Mouse (Mus musculus): ENCODE data around the gene Dnajb14. TPM values are rescaled to one million over a fixed set of nuclear protein-coding genes. Genes with fewer than 3 reads are reported as not detected.

The Dnajb14 gene
- polyA plus RNA-seq, 1 experiment: 2.5 TPM

DNA sequence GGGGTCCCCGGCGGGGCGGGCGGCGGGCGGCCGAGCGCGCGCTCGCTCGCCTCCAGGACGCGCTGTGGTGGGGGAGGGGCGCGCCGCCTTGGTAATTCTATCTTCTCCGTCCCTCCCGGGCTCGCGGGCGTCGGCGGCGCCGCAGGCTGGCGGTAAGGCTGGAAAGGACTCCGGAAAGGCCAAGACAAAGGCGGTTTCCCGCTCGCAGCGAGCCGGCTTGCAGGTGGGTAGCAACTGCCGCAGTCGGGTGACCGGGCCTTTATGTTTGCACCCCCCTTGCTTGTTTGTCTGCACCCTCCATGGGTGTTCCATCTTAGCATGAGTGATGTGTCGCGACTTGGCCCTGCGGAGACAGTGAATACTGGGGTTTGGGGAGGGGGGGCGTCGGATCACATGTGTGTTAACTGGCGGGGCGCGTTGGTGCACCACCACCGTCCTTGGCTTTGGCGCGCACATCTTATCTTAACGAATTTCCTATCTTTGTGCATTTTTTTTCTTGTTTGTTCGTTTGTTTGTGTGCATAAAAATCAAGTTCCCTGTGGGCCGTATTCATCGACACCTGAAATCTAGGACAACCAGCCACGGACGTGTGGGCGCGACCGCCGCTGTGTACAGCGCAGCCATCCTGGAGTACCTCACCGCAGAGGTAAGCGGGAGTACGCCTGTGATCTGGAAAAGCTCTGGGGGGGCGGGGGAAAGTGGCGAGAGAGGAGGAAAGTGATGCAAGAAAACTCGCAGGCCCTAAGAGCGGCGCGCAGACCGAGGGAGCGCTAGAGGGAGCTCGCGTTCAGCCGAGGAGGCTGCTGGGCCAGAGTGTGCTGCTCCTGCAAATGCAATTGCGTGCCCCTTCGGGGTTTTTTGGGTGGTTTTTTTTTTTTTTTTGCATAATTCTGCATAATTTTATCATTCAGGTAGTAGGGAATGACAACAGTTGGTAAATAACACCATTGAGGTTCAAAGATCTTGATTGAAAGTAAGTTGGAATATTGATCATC lies 2.2 kb upstream of the Dnajb14 start:
- peak overlapping the region; percentile 84 for H3ac ChIP-seq (ENCODE audit: control insufficient read depth, insufficient read length)

DNA sequence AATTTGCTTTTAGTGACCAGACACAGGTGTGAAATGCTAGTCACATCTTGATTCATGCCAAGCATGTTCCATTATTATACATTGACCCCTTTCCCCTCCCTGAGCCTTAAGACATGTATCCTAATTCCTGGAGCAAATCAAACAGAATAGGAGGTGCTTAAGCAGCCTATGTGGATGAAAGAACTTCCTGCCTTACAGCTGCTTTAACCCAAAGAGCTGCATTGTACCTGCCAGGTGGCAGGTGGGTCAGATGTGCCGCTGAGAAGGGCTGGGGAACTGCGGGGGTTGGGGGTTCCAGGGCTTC lies 390 bp upstream of the Dnajb14 start:
- no peak for TF ChIP-seq MYOD1 (IDR thresholded peaks at IDR 0.05; ENCODE audit: control insufficient read depth in 1 of 3, insufficient read length in 2 of 3, low read depth in 2 of 3)
- no peak for TF ChIP-seq SRF (IDR thresholded peaks at IDR 0.05; ENCODE audit: control insufficient read depth, insufficient read length, low read depth)
- no peak for TF ChIP-seq USF1 (IDR thresholded peaks at IDR 0.05; ENCODE audit: low read depth)
- no peak for TF ChIP-seq MAX (IDR thresholded peaks at IDR 0.05; ENCODE audit: low read depth)
- no peak for TF ChIP-seq TCF12 (IDR thresholded peaks at IDR 0.05; ENCODE audit: insufficient read depth, poor library complexity, severe bottlenecking)
- no peak for TF ChIP-seq TCF3 (IDR thresholded peaks at IDR 0.05; ENCODE audit: insufficient read length, low read depth)
- TF ChIP-seq REST (IDR thresholded peaks at IDR 0.05; ENCODE audit: insufficient read depth, insufficient read length): no peak
- peak overlapping the region; percentile 87 for H3K4me2 ChIP-seq (ENCODE audit: low read depth)

More for the DNA sequence above, 2.2 kb upstream of the Dnajb14 start:
- Histone ChIP-seq H3K4me3 (peak overlapping the region; percentile 67), H3K36me3 (ENCODE audit: control insufficient read depth, insufficient read depth) (peaks cover 13% of the 10 kb centered on the region), H3K4me2 (ENCODE audit: low read depth) (peak overlapping the region; percentile 77), H3K79me2 (ENCODE audit: control insufficient read depth, insufficient read depth) (peaks cover 15% of the 10 kb centered on the region), H3K27me3 (ENCODE audit: control insufficient read depth, insufficient read depth, insufficient read length) (no peaks in the 10 kb centered on the region)
- TF ChIP-seq MYOD1 (IDR thresholded peaks at IDR 0.05; ENCODE audit: control insufficient read depth in 1 of 3, insufficient read length in 2 of 3, low read depth in 2 of 3) (no peak), REST (IDR thresholded peaks at IDR 0.05; ENCODE audit: insufficient read depth, insufficient read length) (no peak), MYOG (IDR thresholded peaks at IDR 0.05; ENCODE audit: control insufficient read depth in 1 of 3, insufficient read depth in 1 of 3, insufficient read length in 2 of 3, low read depth in 2 of 3) (peak in 1 of 3 experiments; percentile 3), SRF (IDR thresholded peaks at IDR 0.05; ENCODE audit: control insufficient read depth, insufficient read length, low read depth) (no peak), POLR2AphosphoS2 (IDR thresholded peaks at IDR 0.05; ENCODE audit: insufficient read length, low read depth) (peak; percentile 46), CEBPB (IDR thresholded peaks at IDR 0.05; ENCODE audit: insufficient read depth, poor library complexity, severe bottlenecking) (0 out of 2 replicates have a peak, but pooled peaks have one; percentile 26), TCF3 (IDR thresholded peaks at IDR 0.05; ENCODE audit: insufficient read length, low read depth) (no peak), E2F4 (IDR thresholded peaks at IDR 0.05; ENCODE audit: insufficient read depth) (no peak), POLR2A (IDR thresholded peaks at IDR 0.05; ENCODE audit: insufficient read length, low read depth) (peak; percentile 44), MAX (IDR thresholded peaks at IDR 0.05; ENCODE audit: low read depth) (no peak), TCF12 (IDR thresholded peaks at IDR 0.05; ENCODE audit: insufficient read depth, poor library complexity, severe bottlenecking) (no peak), USF1 (IDR thresholded peaks at IDR 0.05; ENCODE audit: low read depth) (no peak)

DNA sequence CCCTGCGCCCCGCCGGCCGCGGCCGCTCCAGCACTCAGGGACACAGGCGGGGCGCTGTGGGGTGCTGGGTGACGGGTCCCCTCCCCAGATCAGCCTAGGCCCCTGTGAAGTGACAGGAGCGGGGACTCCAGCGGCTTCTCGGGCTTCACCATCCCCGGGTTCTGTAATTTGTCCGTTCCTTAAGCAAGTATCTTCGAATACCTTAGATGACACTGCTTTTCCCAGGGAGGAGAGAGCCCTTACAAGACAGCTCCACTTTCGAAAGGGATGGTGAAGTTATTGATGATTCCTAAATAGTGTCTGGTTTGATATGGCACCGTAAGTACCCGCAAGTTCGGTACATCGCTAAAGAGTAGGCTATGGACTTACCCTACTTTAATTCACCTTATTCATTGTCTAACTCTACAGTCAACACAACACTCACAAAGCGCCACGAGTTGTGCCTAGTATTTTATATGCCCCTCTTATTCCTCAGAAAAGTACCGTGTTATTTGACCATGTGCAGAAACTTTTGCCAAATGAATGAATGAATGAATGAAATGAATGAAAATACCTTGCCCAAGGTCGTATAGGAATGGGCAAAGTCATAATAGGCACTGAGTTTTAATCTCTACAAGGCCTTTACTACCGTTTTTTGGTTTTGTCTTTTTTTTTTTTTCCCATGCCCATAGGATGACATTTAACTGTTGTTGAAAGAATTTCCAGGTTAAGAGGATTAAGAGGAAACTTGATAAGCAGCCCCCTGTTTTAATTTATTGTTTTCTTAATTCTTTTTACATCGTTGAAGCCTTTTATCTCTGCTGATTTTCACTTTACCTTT lies 829 bp downstream of the Dnajb14 start:
- peak overlapping the region; percentile 67 for H3K4me3 ChIP-seq
- TF ChIP-seq MYOG (IDR thresholded peaks at IDR 0.05; ENCODE audit: control insufficient read depth in 1 of 3, insufficient read depth in 1 of 3, insufficient read length in 2 of 3, low read depth in 2 of 3) (no peak), CEBPB (IDR thresholded peaks at IDR 0.05; ENCODE audit: insufficient read depth, poor library complexity, severe bottlenecking) (no peak), USF1 (IDR thresholded peaks at IDR 0.05; ENCODE audit: low read depth) (no peak), REST (IDR thresholded peaks at IDR 0.05; ENCODE audit: insufficient read depth, insufficient read length) (no peak), POLR2A (IDR thresholded peaks at IDR 0.05; ENCODE audit: insufficient read length, low read depth) (no peak), MYOD1 (IDR thresholded peaks at IDR 0.05; ENCODE audit: control insufficient read depth in 1 of 3, insufficient read length in 2 of 3, low read depth in 2 of 3) (no peak), E2F4 (IDR thresholded peaks at IDR 0.05; ENCODE audit: insufficient read depth) (no peak), MAX (IDR thresholded peaks at IDR 0.05; ENCODE audit: low read depth) (no peak), SRF (IDR thresholded peaks at IDR 0.05; ENCODE audit: control insufficient read depth, insufficient read length, low read depth) (no peak), POLR2AphosphoS2 (IDR thresholded peaks at IDR 0.05; ENCODE audit: insufficient read length, low read depth) (no peak), TCF3 (IDR thresholded peaks at IDR 0.05; ENCODE audit: insufficient read length, low read depth) (no peak), TCF12 (IDR thresholded peaks at IDR 0.05; ENCODE audit: insufficient read depth, poor library complexity, severe bottlenecking) (no peak)

More for the DNA sequence above, 390 bp upstream of the Dnajb14 start:
- H3K36me3 ChIP-seq (ENCODE audit: control insufficient read depth, insufficient read depth): peaks cover 16% of the 10 kb centered on the region
- peaks cover 19% of the 10 kb centered on the region for H3K79me2 ChIP-seq (ENCODE audit: control insufficient read depth, insufficient read depth)
- peak overlapping the region; percentile 98 for H3ac ChIP-seq (ENCODE audit: control insufficient read depth, insufficient read length)
- no peaks in the 10 kb centered on the region for H3K27me3 ChIP-seq (ENCODE audit: control insufficient read depth, insufficient read depth, insufficient read length)
- H3K4me3 ChIP-seq: peak overlapping the region; percentile 67

DNA sequence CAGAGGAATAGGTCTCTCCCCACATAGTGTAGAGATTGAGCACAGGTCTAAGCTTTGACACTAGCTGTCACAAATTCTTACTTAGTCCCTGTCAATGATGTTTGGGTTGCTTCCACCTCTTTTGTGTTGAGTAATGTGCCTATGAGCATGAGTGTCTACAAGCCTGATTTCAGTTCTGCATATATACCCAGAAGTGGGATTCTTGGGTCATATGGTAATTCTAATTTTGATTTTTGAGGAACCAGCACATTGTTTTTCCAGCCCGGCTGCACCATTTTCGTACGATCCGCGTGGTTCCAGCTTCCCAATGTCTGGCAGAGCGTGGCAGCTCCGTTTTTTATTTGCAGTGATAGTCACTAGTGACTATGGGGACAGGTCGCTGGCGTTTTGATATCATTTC lies 1.9 kb downstream of the Dnajb14 start:
- Histone ChIP-seq H3K79me2 (ENCODE audit: control insufficient read depth, insufficient read depth) (peaks cover 19% of the 10 kb centered on the region), H3K4me3 (no peak overlapping the region), H3K27me3 (ENCODE audit: control insufficient read depth, insufficient read depth, insufficient read length) (no peaks in the 10 kb centered on the region), H3K4me2 (ENCODE audit: low read depth) (no peak overlapping the region), H3K36me3 (ENCODE audit: control insufficient read depth, insufficient read depth) (peaks cover 16% of the 10 kb centered on the region), H3ac (ENCODE audit: control insufficient read depth, insufficient read length) (no peak overlapping the region)
- TF ChIP-seq TCF3 (IDR thresholded peaks at IDR 0.05; ENCODE audit: insufficient read length, low read depth) (no peak), USF1 (IDR thresholded peaks at IDR 0.05; ENCODE audit: low read depth) (no peak), SRF (IDR thresholded peaks at IDR 0.05; ENCODE audit: control insufficient read depth, insufficient read length, low read depth) (no peak), POLR2AphosphoS2 (IDR thresholded peaks at IDR 0.05; ENCODE audit: insufficient read length, low read depth) (no peak), MAX (IDR thresholded peaks at IDR 0.05; ENCODE audit: low read depth) (no peak), POLR2A (IDR thresholded peaks at IDR 0.05; ENCODE audit: insufficient read length, low read depth) (no peak), TCF12 (IDR thresholded peaks at IDR 0.05; ENCODE audit: insufficient read depth, poor library complexity, severe bottlenecking) (no peak), E2F4 (IDR thresholded peaks at IDR 0.05; ENCODE audit: insufficient read depth) (no peak), MYOG (IDR thresholded peaks at IDR 0.05; ENCODE audit: control insufficient read depth in 1 of 3, insufficient read depth in 1 of 3, insufficient read length in 2 of 3, low read depth in 2 of 3) (no peak), MYOD1 (IDR thresholded peaks at IDR 0.05; ENCODE audit: control insufficient read depth in 1 of 3, insufficient read length in 2 of 3, low read depth in 2 of 3) (no peak), CEBPB (IDR thresholded peaks at IDR 0.05; ENCODE audit: insufficient read depth, poor library complexity, severe bottlenecking) (no peak), REST (IDR thresholded peaks at IDR 0.05; ENCODE audit: insufficient read depth, insufficient read length) (no peak)

More for the DNA sequence above, 829 bp downstream of the Dnajb14 start:
- Histone ChIP-seq H3K4me2 (ENCODE audit: low read depth) (peak overlapping the region; percentile 87), H3K36me3 (ENCODE audit: control insufficient read depth, insufficient read depth) (peaks cover 16% of the 10 kb centered on the region), H3K79me2 (ENCODE audit: control insufficient read depth, insufficient read depth) (peaks cover 19% of the 10 kb centered on the region), H3ac (ENCODE audit: control insufficient read depth, insufficient read length) (peak overlapping the region; percentile 98), H3K27me3 (ENCODE audit: control insufficient read depth, insufficient read depth, insufficient read length) (no peaks in the 10 kb centered on the region)

Data from myocyte (in vitro differentiated cells).